Mouse (Mus musculus) embryonic facial prominence, embryonic 15.5 days (tissue): Measurements from ENCODE around the gene Tmem106c. TPM values are rescaled to one million over a fixed set of nuclear protein-coding genes. Genes with fewer than 3 reads are reported as not detected.
A peak's percentile ranks its signal among the peaks of the same experiment; 100 is the strongest.

Experiments used
- ATAC-seq: fragments of 200-750 bp; cut with Nextera tagmentation; 2 replicates; pipeline ENCODE4 v1.8.0; 2017; ENCODE audit warnings: low read depth, moderate TSS enrichment; ENCODE audit not compliant: insufficient number of reproducible peaks, low FRiP score, low TSS enrichment
- H3K27ac ChIP-seq: fragments of 300-500 bp; sonication (generic); replicated peaks from 2 replicates; pipeline ENCODE4 v1.5.1; 2015; ENCODE audit warnings: mild to moderate bottlenecking, inconsistent platforms
- H3K27me3 ChIP-seq: fragments of 300-500 bp; sonication (generic); 2 replicates; pipeline ENCODE4 v1.6.1; 2015; ENCODE audit warnings: inconsistent platforms
- H3K36me3 ChIP-seq: fragments of 300-500 bp; sonication (generic); 2 replicates; pipeline ENCODE4 v1.6.1; 2015; ENCODE audit warnings: mild to moderate bottlenecking, inconsistent platforms
- H3K4me1 ChIP-seq: fragments of 300-500 bp; sonication (generic); 2 replicates; pipeline ENCODE4 v1.6.1; 2015; ENCODE audit warnings: inconsistent platforms
- H3K4me2 ChIP-seq: fragments of 300-500 bp; sonication (generic); replicated peaks from 2 replicates; pipeline ENCODE4 v1.6.1; 2015; ENCODE audit warnings: mild to moderate bottlenecking, inconsistent platforms
- H3K4me3 ChIP-seq: fragments of 300-500 bp; sonication (generic); replicated peaks from 2 replicates; pipeline ENCODE4 v1.5.1; 2015; ENCODE audit warnings: mild to moderate bottlenecking, inconsistent platforms
- H3K9ac ChIP-seq: fragments of 300-500 bp; sonication (generic); 2 replicates; pipeline ENCODE4 v1.6.1; 2015; ENCODE audit warnings: inconsistent platforms
- H3K9me3 ChIP-seq: fragments of 300-500 bp; sonication (generic); replicated peaks from 2 replicates; pipeline ENCODE4 v1.6.1; 2016; ENCODE audit warnings: inconsistent platforms
- WGBS: fragments of 180-500 bp; shearing (Covaris S2); methylation state at CpG from one replicate; pipeline ENCODE4 v1.1.7; 2015; 5-methylcytosine and 5-hydroxymethylcytosine counted together
- polyA plus RNA-seq: library from polyadenylated mRNA; unstranded; fragments of >200 nt; fragmentation: Nextera tagmentation; extraction: Ambion mirVana; gene quantifications from 2 replicates; pipeline ENCODE4 v1.2.1, GENCODE M21; 2015

Tmem106c gene
- polyA plus RNA-seq = 52.6 and 60.8 TPM in 2 replicates

DNA sequence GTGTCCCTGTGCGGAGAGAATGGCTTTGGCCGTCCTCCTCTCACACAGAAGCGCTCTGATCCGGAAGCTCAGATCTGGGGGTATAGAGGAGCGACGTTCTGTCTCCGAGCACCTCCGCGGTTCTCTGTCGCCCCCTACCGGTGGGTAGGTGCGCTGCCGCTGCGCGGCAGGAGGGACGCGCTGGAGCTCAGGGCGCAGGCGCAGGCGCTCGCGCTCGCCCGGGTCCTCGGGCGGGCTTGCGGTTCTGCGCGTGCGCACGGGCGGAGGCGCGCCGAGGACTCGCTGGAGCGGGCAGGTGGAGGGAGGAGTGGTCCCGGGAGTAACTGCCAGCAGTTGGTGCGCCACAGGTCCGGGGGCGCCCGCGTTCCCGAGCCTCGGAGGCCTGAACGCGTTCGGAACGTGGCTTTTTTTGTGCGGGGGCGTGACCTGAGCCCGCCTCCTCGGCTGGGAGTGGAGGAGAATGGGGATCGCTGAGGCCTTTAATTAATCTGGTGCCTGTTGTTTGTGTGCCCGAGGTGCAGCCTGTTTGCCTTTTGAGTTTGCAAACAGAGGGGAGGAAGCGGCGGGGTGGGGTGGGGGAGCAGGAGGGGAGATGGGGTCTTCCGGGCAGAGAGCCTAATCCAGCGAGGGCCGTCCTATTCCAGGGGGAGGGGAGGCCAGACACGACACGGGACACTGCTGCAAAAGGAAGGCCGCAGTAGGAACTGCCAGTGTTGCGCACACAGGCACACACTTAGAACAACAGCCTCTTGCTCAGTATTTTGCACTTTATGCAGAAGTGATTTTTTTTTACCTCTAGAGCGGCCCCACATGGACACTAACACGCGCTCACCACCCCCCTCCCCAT, at the start of gene Tmem106c:
Tmem106c (plus strand) TSS at position 212 of the 847 bp plus-strand sequence.
- Histone ChIP-seq H3K9ac (peak within 1 kb of the TSS; percentile 60), H3K36me3 (peaks cover 6% of the 10 kb centered on the region; the same call in 1 of the 2 replicates), H3K4me1 (peaks cover 6% of the 10 kb centered on the region), H3K4me3 (peak within 1 kb of the TSS; percentile 76), H3K27me3 (no peaks in the 10 kb centered on the region), H3K9me3 (no peaks in the 10 kb centered on the region), H3K27ac (peak within 1 kb of the TSS; percentile 79), H3K4me2 (peak within 1 kb of the TSS; percentile 81)
- under 1% methylated on average over 67 of the region's 67 CpGs for WGBS
- peak; percentile 92 for ATAC-seq

DNA sequence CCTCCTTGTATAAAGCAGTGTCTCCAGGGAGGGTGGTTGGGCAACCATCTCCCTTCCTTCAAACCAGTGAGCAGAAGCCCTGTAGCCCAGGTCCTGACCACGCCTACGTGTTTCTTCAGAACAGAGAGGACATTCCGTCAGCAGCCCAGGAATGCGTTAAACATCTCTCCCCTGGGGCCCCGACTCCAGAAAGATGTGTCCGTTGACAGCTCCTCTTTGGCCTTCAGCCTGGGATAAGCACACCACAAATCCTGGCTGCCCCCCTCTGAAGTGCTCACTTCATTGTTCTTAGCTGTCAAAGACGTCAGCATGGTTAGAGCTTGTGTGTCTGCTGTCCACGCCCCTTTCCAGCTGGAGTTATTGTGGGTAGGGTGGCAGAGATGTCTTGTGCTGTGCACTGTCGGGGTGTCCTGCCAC, 49.7 kb upstream of the Tmem106c start:
- Histone ChIP-seq H3K36me3 (no peaks in the 10 kb centered on the region), H3K27ac (no peak overlapping the region), H3K9me3 (no peaks in the 10 kb centered on the region), H3K4me2 (peak overlapping the region; percentile 19; the same call in 1 of the 2 replicates), H3K4me1 (peaks cover 16% of the 10 kb centered on the region), H3K4me3 (no peak overlapping the region), H3K27me3 (peaks cover 3% of the 10 kb centered on the region; the same call in 1 of the 2 replicates), H3K9ac (no peak overlapping the region)
- peak; percentile 29; the same call in 1 of the 2 replicates for ATAC-seq
- 6% methylated on average over 9 of the region's 9 CpGs for WGBS

DNA sequence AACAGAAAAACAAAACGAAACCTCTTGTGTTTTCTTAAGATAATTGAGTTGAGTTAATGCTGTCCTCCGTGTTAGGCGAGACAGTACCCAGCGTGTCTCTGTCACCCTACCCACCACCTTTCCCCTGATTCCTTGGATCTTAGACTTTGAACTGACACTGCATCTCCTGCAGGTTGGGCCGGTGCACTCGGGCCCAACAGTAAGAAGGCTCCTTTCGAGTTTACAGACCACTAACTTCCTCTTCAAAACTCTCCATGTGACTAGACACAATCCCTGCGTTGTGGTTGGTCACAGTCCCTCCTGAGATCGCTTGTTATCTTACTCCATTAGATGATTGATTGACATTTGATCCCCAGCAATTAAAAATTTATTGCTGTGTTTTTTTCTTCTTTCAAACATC, 46.0 kb upstream of the Tmem106c start:
- no peak for ATAC-seq
- H3K9ac ChIP-seq = no peak overlapping the region
- no peak overlapping the region for H3K4me3 ChIP-seq
- peaks cover 16% of the 10 kb centered on the region for H3K4me1 ChIP-seq
- H3K9me3 ChIP-seq = no peaks in the 10 kb centered on the region
- H3K36me3 ChIP-seq = no peaks in the 10 kb centered on the region
- no peak overlapping the region for H3K27ac ChIP-seq
- no peak overlapping the region for H3K4me2 ChIP-seq
- H3K27me3 ChIP-seq = no peaks in the 10 kb centered on the region
- WGBS = 83% methylated on average over 9 of the region's 9 CpGs

DNA sequence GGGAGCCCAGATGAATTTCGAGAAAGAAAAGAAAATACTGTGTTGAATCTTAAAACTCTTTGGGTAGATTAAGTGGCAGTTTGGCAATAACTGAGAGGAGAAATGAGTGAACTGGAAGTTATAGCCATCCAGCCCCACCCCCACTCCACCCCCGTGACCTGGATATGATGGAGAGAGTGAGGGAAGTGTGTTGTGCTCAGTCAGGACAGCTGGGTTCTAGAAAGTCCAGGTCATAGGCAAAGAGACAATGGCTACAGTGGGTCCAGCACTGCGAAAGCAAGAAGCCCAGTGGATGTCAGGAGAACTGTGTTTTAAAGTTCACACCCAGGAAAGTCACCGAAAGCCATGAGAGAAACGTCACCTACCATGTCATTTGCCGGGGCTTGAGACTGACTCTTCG, 44.8 kb upstream of the Tmem106c start:
- WGBS = 87% methylated on average over 7 of the region's 7 CpGs

DNA sequence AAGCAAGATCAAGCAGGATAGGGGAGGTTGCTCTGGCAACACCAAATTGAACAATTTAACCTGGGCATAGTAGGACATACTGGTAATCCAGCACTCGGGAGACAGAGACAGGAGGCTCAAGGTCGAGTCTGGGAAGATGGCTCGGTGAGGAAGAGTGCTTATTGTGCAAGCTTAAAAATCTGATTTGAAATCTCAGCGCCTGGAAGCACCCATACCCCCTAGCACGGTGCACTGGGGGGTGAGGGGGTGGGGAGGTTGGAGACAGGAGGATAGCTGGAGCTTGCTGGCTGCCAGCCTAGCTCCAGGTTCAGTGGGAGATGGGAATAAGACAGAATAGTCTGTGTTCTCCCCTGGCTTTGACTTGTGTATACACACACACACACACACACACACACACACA, 43.7 kb upstream of the Tmem106c start:
- Histone ChIP-seq H3K4me2 (no peak overlapping the region), H3K36me3 (no peaks in the 10 kb centered on the region), H3K27ac (no peak overlapping the region), H3K9me3 (no peaks in the 10 kb centered on the region), H3K9ac (no peak overlapping the region), H3K4me3 (no peak overlapping the region), H3K27me3 (no peaks in the 10 kb centered on the region), H3K4me1 (no peaks in the 10 kb centered on the region)
- WGBS = 44% methylated on average over 5 of the region's 5 CpGs
- no peak for ATAC-seq

More for the DNA sequence above, 44.8 kb upstream of the Tmem106c start:
- Histone ChIP-seq H3K4me2 (no peak overlapping the region), H3K27me3 (no peaks in the 10 kb centered on the region), H3K9me3 (no peaks in the 10 kb centered on the region), H3K9ac (no peak overlapping the region), H3K4me1 (peaks cover 8% of the 10 kb centered on the region), H3K36me3 (no peaks in the 10 kb centered on the region), H3K27ac (no peak overlapping the region), H3K4me3 (no peak overlapping the region)
- ATAC-seq = no peak

DNA sequence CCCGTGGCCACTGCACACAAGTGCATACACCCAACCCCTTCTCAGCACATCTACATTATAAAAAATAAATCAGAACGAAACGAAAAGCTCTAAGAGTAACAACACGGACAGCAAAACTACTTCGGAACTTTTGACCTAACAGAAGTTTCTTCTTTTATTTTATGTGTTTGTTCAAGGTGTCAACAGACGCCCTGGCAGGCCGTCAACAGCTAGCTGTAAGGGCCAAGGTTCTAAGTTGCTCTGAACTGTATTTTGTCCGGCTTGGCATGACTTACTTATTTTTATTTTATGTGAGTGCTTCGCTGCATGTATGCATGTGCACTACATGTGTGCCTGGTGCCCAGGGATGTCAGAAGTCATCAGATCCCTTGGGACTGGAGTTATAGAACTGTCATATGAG, 42.2 kb upstream of the Tmem106c start:
- H3K36me3 ChIP-seq = no peaks in the 10 kb centered on the region
- H3K27me3 ChIP-seq = no peaks in the 10 kb centered on the region
- no peak overlapping the region for H3K4me2 ChIP-seq
- ATAC-seq = no peak
- H3K4me3 ChIP-seq = no peak overlapping the region
- no peaks in the 10 kb centered on the region for H3K4me1 ChIP-seq
- no peak overlapping the region for H3K27ac ChIP-seq
- H3K9ac ChIP-seq = no peak overlapping the region
- 87% methylated on average over 9 of the region's 9 CpGs for WGBS
- no peaks in the 10 kb centered on the region for H3K9me3 ChIP-seq

DNA sequence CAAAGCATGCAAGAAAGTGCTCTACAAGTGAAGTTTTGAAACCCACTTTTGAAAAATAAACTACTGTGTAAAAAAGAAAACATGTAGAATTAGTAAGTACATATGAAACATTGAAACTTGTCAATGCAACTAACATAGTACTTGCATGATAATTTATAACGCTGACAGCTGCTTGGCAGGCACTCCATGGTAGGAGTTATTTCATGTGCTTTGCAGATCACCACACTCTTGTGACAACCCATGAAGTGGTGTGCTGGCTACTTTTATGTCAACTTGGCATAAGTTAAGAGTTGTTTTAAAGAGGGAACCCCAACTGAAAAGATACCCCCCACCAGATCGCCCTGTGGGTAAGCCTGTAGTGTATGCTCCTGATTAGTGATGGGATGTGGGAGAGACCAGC, 41.6 kb upstream of the Tmem106c start:
- Histone ChIP-seq H3K9ac (no peak overlapping the region), H3K27me3 (no peaks in the 10 kb centered on the region), H3K4me1 (no peaks in the 10 kb centered on the region), H3K9me3 (no peaks in the 10 kb centered on the region), H3K27ac (no peak overlapping the region), H3K4me2 (no peak overlapping the region), H3K36me3 (no peaks in the 10 kb centered on the region), H3K4me3 (no peak overlapping the region)
- ATAC-seq = no peak
- WGBS = 74% methylated on average over 2 of the region's 2 CpGs

DNA sequence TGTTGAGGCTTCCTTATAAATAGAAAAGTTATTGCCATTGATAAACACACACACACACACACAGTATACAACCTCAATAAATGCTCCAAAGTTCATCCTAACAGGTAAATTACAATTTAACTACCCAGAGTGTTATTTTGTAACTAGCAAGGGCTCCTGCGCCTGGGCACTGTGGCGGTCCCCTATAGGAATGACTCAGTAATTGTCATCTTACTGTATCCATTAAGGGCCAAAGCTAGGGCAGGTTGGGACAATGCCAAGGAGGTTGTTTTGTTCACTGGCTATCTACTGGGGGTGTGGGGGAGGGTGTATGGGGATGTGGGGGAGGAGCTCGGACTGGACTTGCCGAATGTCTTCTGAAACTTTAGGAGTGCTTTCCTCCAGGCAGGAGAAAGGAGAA, 37.0 kb upstream of the Tmem106c start:
- no peaks in the 10 kb centered on the region for H3K27me3 ChIP-seq
- H3K4me2 ChIP-seq = no peak overlapping the region
- H3K27ac ChIP-seq = no peak overlapping the region
- no peaks in the 10 kb centered on the region for H3K36me3 ChIP-seq
- no peak overlapping the region for H3K9ac ChIP-seq
- H3K9me3 ChIP-seq = no peaks in the 10 kb centered on the region
- ATAC-seq = no peak
- 57% methylated on average over 4 of the region's 4 CpGs for WGBS
- H3K4me3 ChIP-seq = no peak overlapping the region
- H3K4me1 ChIP-seq = no peaks in the 10 kb centered on the region

DNA sequence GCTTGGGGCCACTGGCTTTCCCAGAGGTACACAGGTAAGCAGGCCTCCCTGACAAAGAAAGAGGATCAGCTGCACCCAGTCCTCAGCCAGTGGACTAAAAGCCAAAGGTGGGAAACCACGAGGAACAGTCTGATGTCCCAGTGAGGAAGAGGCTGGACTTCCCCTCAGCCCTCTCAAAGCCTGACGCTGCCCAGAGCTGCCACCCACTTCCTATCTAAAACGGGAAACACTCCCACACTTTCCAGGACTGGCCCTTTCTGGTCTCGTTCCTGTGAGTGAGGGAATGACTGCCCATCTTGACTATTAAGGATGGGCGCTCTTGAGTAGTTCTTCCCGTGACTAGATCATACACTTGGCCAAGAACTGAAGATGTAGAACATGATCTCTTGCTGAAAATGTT, 36.2 kb upstream of the Tmem106c start:
- H3K9me3 ChIP-seq = no peaks in the 10 kb centered on the region
- no peak overlapping the region for H3K4me2 ChIP-seq
- H3K36me3 ChIP-seq = no peaks in the 10 kb centered on the region
- H3K27ac ChIP-seq = no peak overlapping the region
- no peaks in the 10 kb centered on the region for H3K27me3 ChIP-seq
- H3K4me1 ChIP-seq = no peaks in the 10 kb centered on the region
- no peak overlapping the region for H3K4me3 ChIP-seq
- WGBS = 63% methylated on average over 6 of the region's 6 CpGs
- ATAC-seq = no peak
- H3K9ac ChIP-seq = no peak overlapping the region

DNA sequence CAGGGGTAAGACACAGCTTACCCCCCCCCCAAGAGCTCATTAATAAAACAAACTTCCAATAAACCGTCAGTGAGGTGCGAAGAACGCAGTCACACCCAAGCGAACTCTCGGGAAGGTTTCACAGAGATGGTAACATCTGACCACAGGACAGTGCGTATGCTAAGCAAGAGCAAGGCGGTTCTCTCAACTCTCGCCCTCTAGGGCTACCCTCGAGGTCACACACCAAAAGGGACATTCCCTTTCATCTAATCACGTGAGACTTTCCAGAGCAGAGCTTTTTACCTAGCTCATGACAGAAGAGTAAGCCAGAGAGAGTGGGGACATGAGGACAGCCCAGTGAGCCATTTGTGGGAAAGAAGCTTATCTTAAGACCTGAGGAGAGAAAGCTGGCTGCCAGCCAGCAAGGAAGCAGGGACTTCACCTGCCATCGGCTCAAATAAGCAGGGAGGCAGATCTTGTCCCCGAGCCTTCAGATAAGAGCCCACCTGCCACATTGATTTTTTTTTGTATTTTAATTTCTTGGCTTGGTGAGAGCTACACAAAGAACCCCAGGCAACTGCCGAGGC, 34.7 kb upstream of the Tmem106c start:
- Histone ChIP-seq H3K4me2 (no peak overlapping the region), H3K9ac (no peak overlapping the region), H3K36me3 (no peaks in the 10 kb centered on the region), H3K27me3 (no peaks in the 10 kb centered on the region), H3K4me1 (no peaks in the 10 kb centered on the region), H3K4me3 (no peak overlapping the region), H3K9me3 (no peaks in the 10 kb centered on the region), H3K27ac (no peak overlapping the region)
- ATAC-seq = no peak
- 66% methylated on average over 13 of the region's 13 CpGs for WGBS

DNA sequence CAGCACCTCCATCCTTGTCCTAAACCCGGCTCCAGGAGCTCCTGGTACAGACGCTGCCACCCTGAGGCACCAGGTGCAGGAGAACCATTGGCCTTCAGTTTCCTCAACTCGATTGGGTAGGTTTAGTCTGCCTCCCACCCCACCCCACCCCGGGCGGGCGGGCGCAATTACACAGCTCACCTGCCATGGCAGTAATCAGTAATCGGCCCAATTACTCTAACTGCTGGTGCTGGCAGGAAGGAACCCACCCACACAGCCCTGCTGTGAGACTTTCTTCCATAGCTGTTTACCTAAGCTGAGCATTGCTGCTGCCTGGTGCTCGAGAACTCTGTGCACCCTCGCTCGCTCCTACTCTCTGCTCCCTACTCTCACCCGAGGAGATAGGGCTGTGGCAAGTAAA, 31.6 kb upstream of the Tmem106c start:
- WGBS = 77% methylated on average over 12 of the region's 12 CpGs
- Histone ChIP-seq H3K9ac (no peak overlapping the region), H3K27ac (no peak overlapping the region), H3K27me3 (no peaks in the 10 kb centered on the region), H3K4me3 (no peak overlapping the region), H3K4me2 (no peak overlapping the region), H3K36me3 (no peaks in the 10 kb centered on the region), H3K9me3 (no peaks in the 10 kb centered on the region), H3K4me1 (no peaks in the 10 kb centered on the region)
- no peak for ATAC-seq
